Mouse (Mus musculus): ENCODE data around the gene Morc2a.

Gene Morc2a

GRCm38 (mm10) chr11:3684232-3684631, 35.2 kb downstream of the Morc2a start:
- DNase-seq (ENCODE audit: low read depth), result no peak

- DNase-seq (ENCODE audit: low read depth), result no peak
These were observed 35.9 kb downstream of the Morc2a start for GRCm38 (mm10) chr11:3684723-3685430.

- no peak for DNase-seq (ENCODE audit: low read depth)
These were observed 36.4 kb downstream of the Morc2a start for GRCm38 (mm10) chr11:3685431-3685830.

GRCm38 (mm10) chr11:3686318-3686717, 37.3 kb downstream of the Morc2a start:
- no peak for DNase-seq (ENCODE audit: low read depth)

GRCm38 (mm10) chr11:3686885-3687284, 37.9 kb downstream of the Morc2a start:
- no peak for DNase-seq (ENCODE audit: low read depth)

- DNase-seq (ENCODE audit: low read depth), result no peak
These were observed 42.8 kb downstream of the Morc2a start for GRCm38 (mm10) chr11:3691746-3692145.

- DNase-seq (ENCODE audit: low read depth), result no peak
These were observed 47.2 kb downstream of the Morc2a start for GRCm38 (mm10) chr11:3696086-3696616.

- DNase-seq (ENCODE audit: low read depth), result no peak
These were observed 48.5 kb downstream of the Morc2a start for GRCm38 (mm10) chr11:3697441-3697840.

GRCm38 (mm10) chr11:3703089-3703992, 54.4 kb downstream of the Morc2a start:
- no peak for DNase-seq (ENCODE audit: low read depth)

- no peak for DNase-seq (ENCODE audit: low read depth)
These were observed 55.4 kb downstream of the Morc2a start for GRCm38 (mm10) chr11:3704404-3704803.

- DNase-seq (ENCODE audit: low read depth), result no peak
These were observed 58.1 kb downstream of the Morc2a start for GRCm38 (mm10) chr11:3707057-3707456.

GRCm38 (mm10) chr11:3710203-3710602, 61.2 kb downstream of the Morc2a start:
- DNase-seq (ENCODE audit: low read depth), result no peak

- peak; percentile 26 for DNase-seq (ENCODE audit: low read depth)
These were observed 65.5 kb downstream of the Morc2a start for GRCm38 (mm10) chr11:3714486-3714885.

GRCm38 (mm10) chr11:3716662-3717061, 67.7 kb downstream of the Morc2a start:
- DNase-seq (ENCODE audit: low read depth), result no peak

GRCm38 (mm10) chr11:3722036-3722435, 73.0 kb downstream of the Morc2a start:
- DNase-seq (ENCODE audit: low read depth), result no peak

- DNase-seq (ENCODE audit: low read depth), result no peak
These were observed 73.9 kb downstream of the Morc2a start for GRCm38 (mm10) chr11:3722861-3723260.

GRCm38 (mm10) chr11:3723910-3724309, 74.9 kb downstream of the Morc2a start:
- no peak for DNase-seq (ENCODE audit: low read depth)

GRCm38 (mm10) chr11:3724726-3725125, 75.7 kb downstream of the Morc2a start:
- DNase-seq (ENCODE audit: low read depth), result no peak

GRCm38 (mm10) chr11:3725331-3726054, 76.5 kb downstream of the Morc2a start:
- DNase-seq (ENCODE audit: low read depth), result no peak

GRCm38 (mm10) chr11:3727438-3728105, 78.6 kb downstream of the Morc2a start:
- DNase-seq (ENCODE audit: low read depth), result no peak

- DNase-seq (ENCODE audit: low read depth), result no peak
These were observed 82.5 kb downstream of the Morc2a start for GRCm38 (mm10) chr11:3731469-3731868.

All from c-Kit-positive CD71-negative TER-119-negative erythroid progenitor cells, embryonic 14.5 days (primary cell).